9 mouse cellular contexts compared by ENCODE assay signal in the genomic region with DNA sequence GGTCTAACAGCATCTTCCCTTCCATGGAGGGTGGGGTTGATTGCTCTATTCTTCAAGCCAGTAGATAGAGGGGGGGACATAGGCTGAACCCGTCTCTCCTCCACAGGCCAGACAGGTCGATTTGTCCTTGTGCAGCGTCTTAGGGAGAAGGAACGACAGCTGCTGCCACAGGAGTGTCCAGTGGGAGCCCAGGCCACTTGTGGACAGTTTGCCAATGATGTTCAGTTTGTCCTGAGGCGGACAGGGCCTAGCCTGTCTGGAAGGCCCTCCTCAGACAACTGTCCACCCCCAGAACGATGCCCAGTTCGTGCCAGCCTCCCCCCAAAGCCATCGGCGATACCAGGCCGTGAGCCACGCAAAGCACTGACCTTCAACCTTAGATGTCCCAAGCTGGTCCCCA. TPM values are rescaled to one million over a fixed set of nuclear protein-coding genes. Genes with fewer than 3 reads are reported as not detected.
DNase-seq lines count a peak whose midpoint lies in the region; ATAC-seq and TF ChIP-seq lines count a peak whose summit lies in the region.
"Had no signal": no experiment of that assay in that cellular context is flagged by ENCODE, and none has a peak within 500 bp of the region (broad histone marks: within the 10 kb centered on the region; RNA-seq: fewer than 3 reads in every experiment).

No protein-coding gene starts in this region.

- TF ChIP-seq CTCF in forebrain, postnatal 0 days (IDR thresholded peaks at IDR 0.05; ENCODE audit: low read depth): no peak
- no peak for TF ChIP-seq CTCF in small intestine, adult 2 months (IDR thresholded peaks at IDR 0.05; ENCODE audit: extremely low read depth, insufficient read length, insufficient replicate concordance, low read depth, low read length)

- TF ChIP-seq POLR2A in small intestine, adult 2 months (IDR thresholded peaks at IDR 0.05; ENCODE audit: low read depth, low read length): no peak

- no peak for DNase-seq in forebrain, embryonic 10.5 days (ENCODE audit: extremely low spot score, low spot score)
- DNase-seq in forebrain, postnatal 0 days: no peak
- no peak for DNase-seq in lung, postnatal 36 days
- no peak for DNase-seq in thymus, postnatal 36 days
- DNase-seq in adipocyte (ENCODE audit: low spot score): no peak

- no peak overlapping the region for H3K4me2 ChIP-seq in forebrain, postnatal 0 days (ENCODE audit: low read depth)
- H3K4me2 ChIP-seq in lung, embryonic 16.5 days (ENCODE audit: low read depth, low read length): peak overlapping the region; percentile 95
- H3K4me2 ChIP-seq in limb, embryonic 13.5 days (replicated peaks): peak overlapping the region; percentile 89

- peak overlapping the region; percentile 84 for H3K4me3 ChIP-seq in forebrain, embryonic 10.5 days
- no peak overlapping the region for H3K4me3 ChIP-seq in forebrain, postnatal 0 days (ENCODE audit: low read depth, low read length)
- H3K4me3 ChIP-seq in lung, embryonic 16.5 days (ENCODE audit: low read length): peak overlapping the region; percentile 70
- H3K4me3 ChIP-seq in limb, embryonic 13.5 days: peak overlapping the region; percentile 69
- peak overlapping the region; percentile 71 for H3K4me3 ChIP-seq in small intestine, adult 2 months (ENCODE audit: low read depth, low read length)

- no peaks in the 10 kb centered on the region for H3K27me3 ChIP-seq in forebrain, embryonic 10.5 days (ENCODE audit: poor library complexity, severe bottlenecking)
- no peaks in the 10 kb centered on the region for H3K27me3 ChIP-seq in forebrain, postnatal 0 days (ENCODE audit: insufficient read depth, low read length)
- H3K27me3 ChIP-seq in lung, embryonic 16.5 days (ENCODE audit: control insufficient read depth, insufficient read depth, low read depth, low read length): no peaks in the 10 kb centered on the region
- H3K27me3 ChIP-seq in limb, embryonic 13.5 days: no peaks in the 10 kb centered on the region
- H3K27me3 ChIP-seq in small intestine, adult 2 months (ENCODE audit: control insufficient read depth, insufficient read depth, low read length): no peaks in the 10 kb centered on the region

- H3K9me3 ChIP-seq in forebrain, embryonic 10.5 days: no peaks in the 10 kb centered on the region
- no peaks in the 10 kb centered on the region for H3K9me3 ChIP-seq in forebrain, postnatal 0 days (ENCODE audit: low read length)
- H3K9me3 ChIP-seq in lung, embryonic 16.5 days (ENCODE audit: control insufficient read depth, low read length): no peaks in the 10 kb centered on the region
- H3K9me3 ChIP-seq in limb, embryonic 13.5 days: no peaks in the 10 kb centered on the region

- H3K36me3 ChIP-seq in forebrain, embryonic 10.5 days (replicated peaks): peaks cover 40% of the 10 kb centered on the region
- H3K36me3 ChIP-seq in forebrain, postnatal 0 days (ENCODE audit: insufficient read depth): no peaks in the 10 kb centered on the region; the same call in 1 of the 2 replicates
- no peaks in the 10 kb centered on the region; the same call in 1 of the 2 replicates for H3K36me3 ChIP-seq in lung, embryonic 16.5 days (ENCODE audit: control insufficient read depth, insufficient read depth, low read length)
- peaks cover 22% of the 10 kb centered on the region for H3K36me3 ChIP-seq in limb, embryonic 13.5 days
- peaks cover 21% of the 10 kb centered on the region for H3K36me3 ChIP-seq in small intestine, adult 2 months (ENCODE audit: control insufficient read depth, insufficient read depth, low read length)

- H3K27ac ChIP-seq in forebrain, embryonic 10.5 days: peak overlapping the region; percentile 35; the same call in 1 of the 2 replicates
- no peak overlapping the region for H3K27ac ChIP-seq in forebrain, postnatal 0 days (ENCODE audit: low read depth, low read length)
- peak overlapping the region; percentile 98 for H3K27ac ChIP-seq in lung, embryonic 16.5 days (ENCODE audit: low read length)
- 0 out of 2 replicates have a peak overlapping the region, but pooled peaks have one; percentile 74 for H3K27ac ChIP-seq in limb, embryonic 13.5 days
- peak overlapping the region; percentile 89 for H3K27ac ChIP-seq in small intestine, adult 2 months (ENCODE audit: insufficient read depth, low read depth, low read length)

- H3K9ac ChIP-seq in forebrain, postnatal 0 days: no peak overlapping the region
- peak overlapping the region; percentile 77 for H3K9ac ChIP-seq in lung, embryonic 16.5 days (ENCODE audit: low read length)
- peak overlapping the region; percentile 73 for H3K9ac ChIP-seq in limb, embryonic 13.5 days

- ATAC-seq in forebrain, postnatal 0 days: no peak
- ATAC-seq in lung, embryonic 16.5 days (ENCODE audit: low read depth): no peak
- ATAC-seq in limb, embryonic 13.5 days (ENCODE audit: low FRiP score, low read depth): no peak
- ATAC-seq: activated CD4-positive, CD25-positive, alpha-beta regulatory T cell, adult 4 months had no signal

- 89% methylated on average over 11 of the region's 11 CpGs for WGBS in forebrain, embryonic 10.5 days
- WGBS in forebrain, postnatal 0 days: 89% methylated on average over 11 of the region's 11 CpGs
- WGBS in lung, embryonic 16.5 days: 79% methylated on average over 11 of the region's 11 CpGs
- 90% methylated on average over 11 of the region's 11 CpGs for WGBS in limb, embryonic 13.5 days
- 56% methylated on average over 11 of the region's 11 CpGs for WGBS in small intestine, adult 2 months

- peaks cover 82% of the 10 kb centered on the region for H3K4me1 ChIP-seq in forebrain, embryonic 10.5 days
- H3K4me1 ChIP-seq in forebrain, postnatal 0 days (ENCODE audit: insufficient read depth): no peaks in the 10 kb centered on the region
- peaks cover 36% of the 10 kb centered on the region for H3K4me1 ChIP-seq in lung, embryonic 16.5 days (replicated peaks; ENCODE audit: control insufficient read depth, insufficient read depth, low read length)
- peaks cover 36% of the 10 kb centered on the region for H3K4me1 ChIP-seq in limb, embryonic 13.5 days
- peaks cover 33% of the 10 kb centered on the region for H3K4me1 ChIP-seq in small intestine, adult 2 months (ENCODE audit: control insufficient read depth, insufficient read depth, insufficient read length, low read length)

RNA-seq across cellular contexts. Expression of a gene that starts 1.2 kb away (rescaled TPM):
- polyA plus RNA-seq in forebrain, embryonic 10.5 days (2016; fragmentation: Nextera tagmentation; extraction: Ambion mirVana): 50.8 and 53.8 TPM in 2 replicates
- 13.3 and 15.8 TPM in 2 replicates for total RNA-seq in forebrain, postnatal 0 days (2014; rRNA removed)
- polyA plus RNA-seq in forebrain, postnatal 0 days (2015; fragmentation: Nextera tagmentation; extraction: Ambion mirVana): 15.6 and 19.1 TPM in 2 replicates
- polyA plus RNA-seq in lung, embryonic 16.5 days (2015; fragmentation: Nextera tagmentation; extraction: Ambion mirVana): 69.4 and 86.6 TPM in 2 replicates
- 32.7 and 34.0 TPM in 2 replicates for polyA plus RNA-seq in limb, embryonic 13.5 days (2015; fragmentation: Nextera tagmentation; extraction: Ambion mirVana)
- 115 and 258 TPM in 2 replicates for polyA plus RNA-seq in small intestine, adult 2 months (2012; rRNA removed)

RNA-seq across cellular contexts. Expression of a gene that starts 3.0 kb away (rescaled TPM):
- polyA plus RNA-seq in forebrain, embryonic 10.5 days (2016; fragmentation: Nextera tagmentation; extraction: Ambion mirVana): 3.4 and 4.4 TPM in 2 replicates
- total RNA-seq in forebrain, postnatal 0 days (2014; rRNA removed): 0.62 TPM in 1 of 2 replicates, not detected in the other
- 0.15 and 0.33 TPM in 2 replicates for polyA plus RNA-seq in forebrain, postnatal 0 days (2015; fragmentation: Nextera tagmentation; extraction: Ambion mirVana)
- 1.3 and 1.4 TPM in 2 replicates for polyA plus RNA-seq in lung, embryonic 16.5 days (2015; fragmentation: Nextera tagmentation; extraction: Ambion mirVana)
- 2.6 TPM in 2 replicates for polyA plus RNA-seq in limb, embryonic 13.5 days (2015; fragmentation: Nextera tagmentation; extraction: Ambion mirVana)
- 4.9 and 8.1 TPM in 2 replicates for polyA plus RNA-seq in small intestine, adult 2 months (2012; rRNA removed)

RNA-seq across cellular contexts. Expression of a gene that starts 11.7 kb away (rescaled TPM):
- 121 and 124 TPM in 2 replicates for polyA plus RNA-seq in forebrain, embryonic 10.5 days (2016; fragmentation: Nextera tagmentation; extraction: Ambion mirVana)
- total RNA-seq in forebrain, postnatal 0 days (2014; rRNA removed): 50.2 and 53.8 TPM in 2 replicates
- 26.1 and 35.8 TPM in 2 replicates for polyA plus RNA-seq in forebrain, postnatal 0 days (2015; fragmentation: Nextera tagmentation; extraction: Ambion mirVana)
- polyA plus RNA-seq in lung, embryonic 16.5 days (2015; fragmentation: Nextera tagmentation; extraction: Ambion mirVana): 72.3 and 77.2 TPM in 2 replicates
- polyA plus RNA-seq in limb, embryonic 13.5 days (2015; fragmentation: Nextera tagmentation; extraction: Ambion mirVana): 87.2 and 88.0 TPM in 2 replicates
- 21.3 and 34.2 TPM in 2 replicates for polyA plus RNA-seq in small intestine, adult 2 months (2012; rRNA removed)

RNA-seq across cellular contexts. Expression of a gene that starts 22.9 kb away (rescaled TPM):
- 15.5 and 15.6 TPM in 2 replicates for polyA plus RNA-seq in forebrain, embryonic 10.5 days (2016; fragmentation: Nextera tagmentation; extraction: Ambion mirVana)
- 11.1 and 11.7 TPM in 2 replicates for total RNA-seq in forebrain, postnatal 0 days (2014; rRNA removed)
- polyA plus RNA-seq in forebrain, postnatal 0 days (2015; fragmentation: Nextera tagmentation; extraction: Ambion mirVana): 10.2 and 10.7 TPM in 2 replicates
- 8.6 and 8.9 TPM in 2 replicates for polyA plus RNA-seq in lung, embryonic 16.5 days (2015; fragmentation: Nextera tagmentation; extraction: Ambion mirVana)
- polyA plus RNA-seq in limb, embryonic 13.5 days (2015; fragmentation: Nextera tagmentation; extraction: Ambion mirVana): 11.4 and 12.9 TPM in 2 replicates
- polyA plus RNA-seq in small intestine, adult 2 months (2012; rRNA removed): 4.0 and 7.4 TPM in 2 replicates

RNA-seq across cellular contexts. Expression of a gene that starts 23.1 kb away (rescaled TPM):
- polyA plus RNA-seq in forebrain, embryonic 10.5 days (2016; fragmentation: Nextera tagmentation; extraction: Ambion mirVana): 80.6 and 82.7 TPM in 2 replicates
- total RNA-seq in forebrain, postnatal 0 days (2014; rRNA removed): 103 and 149 TPM in 2 replicates
- polyA plus RNA-seq in forebrain, postnatal 0 days (2015; fragmentation: Nextera tagmentation; extraction: Ambion mirVana): 198 and 199 TPM in 2 replicates
- 48.5 and 48.8 TPM in 2 replicates for polyA plus RNA-seq in lung, embryonic 16.5 days (2015; fragmentation: Nextera tagmentation; extraction: Ambion mirVana)
- polyA plus RNA-seq in limb, embryonic 13.5 days (2015; fragmentation: Nextera tagmentation; extraction: Ambion mirVana): 94.5 and 97.5 TPM in 2 replicates
- polyA plus RNA-seq in small intestine, adult 2 months (2012; rRNA removed): 49.1 and 67.1 TPM in 2 replicates
